Mouse (Mus musculus): ENCODE results near the gene Lrrc14b.

Gene Lrrc14b

GRCm38 (mm10) chr13:74363859-74364235 lies at the start of gene Lrrc14b:
Lrrc14b (minus strand) TSS chr13:74364005.
- DNase-seq (ENCODE audit: low spot score in 2 of 2): no peak

- no peak for DNase-seq (ENCODE audit: low spot score in 2 of 2)
Observed at GRCm38 (mm10) chr13:74399298-74399839, 35.6 kb upstream of the Lrrc14b start, which contains the start of gene Ftl1-ps1. Ftl1-ps1 (plus strand) TSS chr13:74399694.

- DNase-seq (ENCODE audit: low spot score in 2 of 2): no peak
Observed at GRCm38 (mm10) chr13:74391156-74391555, 27.4 kb upstream of the Lrrc14b start.

- DNase-seq (ENCODE audit: low spot score in 2 of 2): peak; percentile 32 to 65
Observed at GRCm38 (mm10) chr13:74390371-74390990, 26.7 kb upstream of the Lrrc14b start, which contains the start of gene Zfp72. Zfp72 (minus strand) TSS chr13:74390836.

GRCm38 (mm10) chr13:74389730-74390129 lies 25.9 kb upstream of the Lrrc14b start:
- no peak for DNase-seq (ENCODE audit: low spot score in 2 of 2)

GRCm38 (mm10) chr13:74382289-74382688 lies 18.5 kb upstream of the Lrrc14b start:
- DNase-seq (ENCODE audit: low spot score in 2 of 2): no peak

- DNase-seq (ENCODE audit: low spot score in 2 of 2): no peak
Observed at GRCm38 (mm10) chr13:74381533-74382276, 17.9 kb upstream of the Lrrc14b start.

GRCm38 (mm10) chr13:74363176-74363858 lies 488 bp downstream of the Lrrc14b start:
- DNase-seq (ENCODE audit: low spot score in 2 of 2): no peak

GRCm38 (mm10) chr13:74362218-74362617 lies 1.6 kb downstream of the Lrrc14b start:
- DNase-seq (ENCODE audit: low spot score in 2 of 2): no peak

GRCm38 (mm10) chr13:74356491-74356890 lies 7.3 kb downstream of the Lrrc14b start:
- no peak for DNase-seq (ENCODE audit: low spot score in 2 of 2)

- no peak for DNase-seq (ENCODE audit: low spot score in 2 of 2)
Observed at GRCm38 (mm10) chr13:74350435-74350906, 13.3 kb downstream of the Lrrc14b start.

- DNase-seq (ENCODE audit: low spot score in 2 of 2): peak; percentile 94 to 97
Observed at GRCm38 (mm10) chr13:74349566-74350434, 14.0 kb downstream of the Lrrc14b start, which contains the start of the genes Sdha and Ccdc127. Sdha (minus strand) TSS chr13:74350280. Ccdc127 (plus strand) TSS chr13:74350309.

- DNase-seq (ENCODE audit: low spot score in 2 of 2): peak in 1 of 2 experiments; percentile 57
Observed at GRCm38 (mm10) chr13:74341036-74341435, 22.8 kb downstream of the Lrrc14b start.

- DNase-seq (ENCODE audit: low spot score in 2 of 2): no peak
Observed at GRCm38 (mm10) chr13:74329321-74329720, 34.5 kb downstream of the Lrrc14b start.

- peak; percentile 75 to 91 for DNase-seq (ENCODE audit: low spot score in 2 of 2)
Observed at GRCm38 (mm10) chr13:74317170-74317849, 46.5 kb downstream of the Lrrc14b start, which contains the start of gene Pdcd6. Pdcd6 (minus strand) TSS chr13:74317580.

- DNase-seq (ENCODE audit: low spot score in 2 of 2): no peak
Observed at GRCm38 (mm10) chr13:74316789-74317169, 47.0 kb downstream of the Lrrc14b start.

- DNase-seq (ENCODE audit: low spot score in 2 of 2): no peak
Observed at GRCm38 (mm10) chr13:74316386-74316785, 47.4 kb downstream of the Lrrc14b start.

- DNase-seq (ENCODE audit: low spot score in 2 of 2): no peak
Observed at GRCm38 (mm10) chr13:74314616-74315015, 49.2 kb downstream of the Lrrc14b start.

Measured in spleen, postnatal 10 days (tissue).